Mouse (Mus musculus) E14TG2a.4 (cell line): Measurements from ENCODE around the gene Dntt.

ENCODE experiments used
- H3K27me3 ChIP-seq: 2 replicates; pipeline ENCODE4 v1.6.1; 2014; ENCODE audit warnings: low read length, control low read depth; ENCODE audit not compliant: insufficient read depth
- H3K36me3 ChIP-seq: 2 replicates; pipeline ENCODE4 v1.6.1; 2014; ENCODE audit warnings: low read length, control low read depth; ENCODE audit not compliant: insufficient read depth
- H3K4me1 ChIP-seq: replicated peaks from 2 replicates; pipeline ENCODE4 v1.6.1; 2014; ENCODE audit warnings: low read depth, low read length, control low read depth
- H3K4me3 ChIP-seq: replicated peaks from 2 replicates; pipeline ENCODE4 v1.5.1; 2014; ENCODE audit warnings: mild to moderate bottlenecking, low read length
- H3K9me3 ChIP-seq: 2 replicates; pipeline ENCODE4 v1.6.1; 2014; ENCODE audit warnings: low read length, control low read depth
- CTCF ChIP-seq: conservative IDR thresholded peaks from 2 replicates; pipeline ENCODE4 v1.5.1; 2014; ENCODE audit warnings: low read length
- NANOG ChIP-seq: IDR thresholded peaks from 2 replicates; pipeline ENCODE4 v1.6.1; 2014; ENCODE audit warnings: borderline replicate concordance, low read length, mixed read lengths
- POU5F1 ChIP-seq: IDR thresholded peaks from 2 replicates; pipeline ENCODE4 v1.6.1; 2014; ENCODE audit warnings: low read length, borderline replicate concordance

Gene Dntt

DNA sequence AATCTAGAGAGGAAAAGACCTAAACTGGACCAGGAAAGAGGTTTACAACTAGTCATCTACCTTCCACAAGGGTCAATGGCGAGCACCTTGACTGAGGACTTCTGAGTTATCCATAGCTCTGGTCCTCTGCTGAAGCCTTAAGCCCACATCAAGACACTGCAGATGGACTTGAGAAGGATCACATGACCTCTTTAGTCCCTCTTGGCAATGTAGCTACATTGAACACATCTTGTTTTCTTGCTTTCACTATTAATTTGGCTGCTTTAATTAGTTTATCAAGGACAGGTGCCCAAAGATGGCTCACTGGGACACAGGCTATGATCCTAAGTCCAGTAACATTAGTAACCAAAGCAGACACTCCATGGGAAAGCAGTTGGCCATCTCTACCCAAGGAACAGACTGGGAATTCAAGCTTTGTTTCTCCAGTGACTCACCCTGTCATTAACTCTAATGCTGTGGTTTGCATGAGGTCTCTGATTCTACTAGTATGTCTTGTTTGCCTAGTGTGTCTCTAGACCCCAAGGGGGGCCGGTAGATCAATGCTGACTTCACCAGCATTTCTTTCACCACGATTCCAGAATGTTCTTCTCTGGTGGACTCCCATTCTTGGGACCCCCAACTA lies 25.3 kb upstream of the Dntt start:
- H3K4me3 ChIP-seq = no peak overlapping the region
- no peak for TF ChIP-seq CTCF
- no peak for TF ChIP-seq POU5F1
- no peak for TF ChIP-seq NANOG
- peaks cover 33% of the 10 kb centered on the region for H3K9me3 ChIP-seq

DNA sequence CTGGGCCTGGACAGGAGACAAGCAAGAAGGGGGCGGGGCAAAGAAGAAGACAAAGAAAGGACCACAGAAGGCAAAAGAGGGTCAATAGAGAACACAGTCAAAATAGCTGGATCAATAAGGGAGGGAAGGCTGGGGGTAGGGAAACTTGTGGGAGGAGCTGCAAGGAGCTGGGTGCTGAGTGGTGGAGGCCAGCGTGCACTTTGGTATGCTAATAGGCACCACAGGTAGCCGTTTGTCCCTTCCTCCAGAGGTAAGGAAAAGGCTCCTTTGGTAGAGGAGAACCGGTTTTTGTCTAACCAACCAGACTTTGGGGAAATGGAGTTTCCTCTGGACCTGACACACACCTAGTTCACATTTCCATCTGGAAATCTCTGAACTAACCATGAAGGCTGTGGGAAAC lies 22.5 kb upstream of the Dntt start:
- Histone ChIP-seq H3K4me1 (peaks cover 18% of the 10 kb centered on the region), H3K36me3 (no peaks in the 10 kb centered on the region), H3K4me3 (no peak overlapping the region), H3K27me3 (no peaks in the 10 kb centered on the region; the same call in 1 of the 2 replicates), H3K9me3 (peaks cover 25% of the 10 kb centered on the region)
- TF ChIP-seq NANOG (no peak), CTCF (no peak), POU5F1 (no peak)

More for the DNA sequence above, 25.3 kb upstream of the Dntt start:
- no peaks in the 10 kb centered on the region for H3K36me3 ChIP-seq
- H3K4me1 ChIP-seq = peaks cover 21% of the 10 kb centered on the region
- no peaks in the 10 kb centered on the region for H3K27me3 ChIP-seq

DNA sequence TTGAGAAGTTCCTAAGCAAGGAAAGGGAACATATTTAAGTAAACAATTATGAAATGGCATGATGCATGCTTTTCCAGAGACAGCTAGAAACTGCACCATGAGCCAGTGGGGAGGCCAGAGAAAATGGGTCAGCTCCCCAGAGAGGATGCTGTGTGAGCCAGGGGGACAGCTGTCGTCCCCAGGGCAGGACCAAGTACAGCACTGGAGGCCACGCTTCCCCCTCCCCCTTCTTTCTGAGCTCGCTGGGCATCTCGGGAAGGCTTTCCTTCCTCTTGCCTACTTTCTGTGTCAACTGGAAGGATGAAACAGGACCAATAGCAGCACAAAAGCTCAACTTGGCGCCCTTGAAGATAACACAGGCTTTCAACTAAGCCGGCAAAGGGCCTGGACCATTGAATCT lies 21.7 kb upstream of the Dntt start:
- H3K4me1 ChIP-seq = peaks cover 25% of the 10 kb centered on the region
- H3K9me3 ChIP-seq = peaks cover 18% of the 10 kb centered on the region
- no peaks in the 10 kb centered on the region; the same call in 1 of the 2 replicates for H3K27me3 ChIP-seq
- H3K36me3 ChIP-seq = no peaks in the 10 kb centered on the region
- TF ChIP-seq CTCF (no peak), NANOG (no peak), POU5F1 (no peak)
- H3K4me3 ChIP-seq = no peak overlapping the region

DNA sequence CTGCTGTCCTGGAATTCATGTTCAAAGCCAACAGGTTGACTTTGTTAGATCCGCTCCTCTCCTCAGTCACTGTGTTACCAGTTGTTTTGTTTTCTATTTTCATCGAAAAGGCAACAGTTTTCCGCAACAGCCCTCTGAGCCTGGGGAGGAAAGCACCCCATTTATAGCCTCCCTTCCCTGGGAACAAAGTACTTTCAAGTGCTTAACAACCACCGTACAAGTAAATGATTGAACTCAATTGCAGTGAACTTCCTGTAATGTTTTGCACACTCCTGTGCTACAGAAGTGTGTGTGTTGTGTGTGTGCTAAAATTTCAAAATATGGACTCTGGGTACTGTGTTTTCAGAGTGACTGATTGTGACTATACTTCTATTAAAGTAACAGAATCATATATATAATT lies 21.3 kb upstream of the Dntt start:
- no peak for TF ChIP-seq POU5F1
- TF ChIP-seq NANOG = no peak
- no peak for TF ChIP-seq CTCF
- no peak overlapping the region for H3K4me3 ChIP-seq
- no peaks in the 10 kb centered on the region for H3K36me3 ChIP-seq
- peaks cover 29% of the 10 kb centered on the region for H3K4me1 ChIP-seq
- H3K9me3 ChIP-seq = peaks cover 14% of the 10 kb centered on the region
- no peaks in the 10 kb centered on the region; the same call in 1 of the 2 replicates for H3K27me3 ChIP-seq

DNA sequence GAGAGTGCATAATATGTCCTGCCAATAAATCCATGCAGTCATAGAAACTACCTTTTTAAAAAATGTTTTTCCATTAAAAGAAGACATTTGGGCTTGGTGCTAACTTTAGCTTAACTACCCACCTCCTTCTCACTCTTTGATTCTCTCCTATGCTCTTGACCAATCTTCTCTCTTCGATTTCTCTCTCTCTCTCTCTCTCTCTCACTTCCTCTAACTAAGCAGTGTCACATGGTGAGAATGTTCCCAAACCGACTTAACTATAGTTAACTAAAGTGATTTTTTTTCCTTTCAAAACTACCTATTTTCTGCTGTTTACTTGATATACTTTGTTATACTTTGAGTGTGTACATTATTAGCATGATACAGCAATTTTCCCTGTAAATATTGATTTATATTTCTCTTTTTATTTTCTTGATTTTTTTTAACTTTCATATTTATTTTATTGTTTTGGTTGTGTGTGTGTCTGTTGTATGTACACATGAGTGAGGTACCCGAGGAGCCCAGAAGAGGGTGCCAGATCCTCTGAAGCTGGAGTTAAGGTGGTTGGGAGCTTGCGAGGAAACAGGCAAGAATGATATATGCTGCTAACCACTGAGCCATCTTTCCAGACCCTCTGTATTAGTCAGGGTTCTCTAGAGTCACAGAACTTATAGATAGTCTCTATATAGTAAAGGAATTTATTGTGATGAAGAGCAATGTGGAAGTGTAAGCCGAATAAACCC lies 20.2 kb upstream of the Dntt start:
- no peak for TF ChIP-seq NANOG
- TF ChIP-seq CTCF = peak; percentile 27; the same call in 1 of the 2 replicates
- H3K4me1 ChIP-seq = peaks cover 40% of the 10 kb centered on the region
- H3K9me3 ChIP-seq = peaks cover 3% of the 10 kb centered on the region
- no peaks in the 10 kb centered on the region; the same call in 1 of the 2 replicates for H3K27me3 ChIP-seq
- H3K4me3 ChIP-seq = no peak overlapping the region
- no peaks in the 10 kb centered on the region for H3K36me3 ChIP-seq

DNA sequence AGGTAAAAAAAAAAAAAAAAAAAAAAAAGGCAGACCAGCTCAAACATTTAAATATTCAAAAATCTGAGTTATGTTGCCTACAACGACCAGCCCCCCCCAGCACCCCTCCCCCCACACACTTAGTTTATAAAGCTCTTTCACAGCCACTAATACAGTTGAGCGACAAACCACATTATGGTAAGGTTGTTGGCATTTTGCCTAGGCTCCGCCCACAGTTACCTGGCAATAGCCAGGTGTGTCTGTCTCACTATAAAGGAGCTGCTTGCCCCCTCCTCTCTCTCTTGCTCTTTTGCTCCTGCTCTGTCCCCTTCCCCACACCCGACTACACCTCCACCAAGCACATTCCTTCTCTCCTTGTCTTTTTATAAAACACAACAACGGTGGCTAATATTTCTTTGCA lies 17.4 kb upstream of the Dntt start:
- Histone ChIP-seq H3K4me3 (no peak overlapping the region), H3K4me1 (peaks cover 54% of the 10 kb centered on the region), H3K27me3 (no peaks in the 10 kb centered on the region; the same call in 1 of the 2 replicates), H3K36me3 (no peaks in the 10 kb centered on the region), H3K9me3 (no peaks in the 10 kb centered on the region)
- TF ChIP-seq NANOG (no peak), POU5F1 (no peak), CTCF (no peak)

DNA sequence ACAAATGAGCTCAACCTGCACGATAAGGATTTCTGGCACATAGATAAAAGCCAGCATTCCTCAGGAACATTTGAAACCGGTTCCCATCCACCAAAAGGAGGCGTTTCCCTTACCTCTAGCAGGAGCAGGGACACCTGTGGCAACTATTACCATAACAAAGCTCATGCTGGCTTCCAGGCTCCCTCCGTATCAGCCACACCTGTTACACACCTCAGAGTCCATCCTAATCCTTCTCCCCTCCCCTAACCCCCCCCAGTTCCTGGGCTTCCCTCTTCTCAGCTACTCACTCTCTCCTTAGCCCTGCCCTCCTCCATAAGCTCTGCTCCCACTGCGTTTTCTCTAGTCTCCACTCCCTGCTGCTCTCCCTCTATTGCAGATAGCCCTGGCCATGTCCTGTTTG lies 15.5 kb upstream of the Dntt start:
- Histone ChIP-seq H3K27me3 (peaks cover 3% of the 10 kb centered on the region; the same call in 1 of the 2 replicates), H3K36me3 (no peaks in the 10 kb centered on the region), H3K4me1 (peaks cover 41% of the 10 kb centered on the region), H3K9me3 (no peaks in the 10 kb centered on the region), H3K4me3 (peak overlapping the region; percentile 48; the same call in 1 of the 2 replicates)
- TF ChIP-seq POU5F1 (peak; percentile 20; the same call in 1 of the 2 replicates), CTCF (no peak), NANOG (no peak)

DNA sequence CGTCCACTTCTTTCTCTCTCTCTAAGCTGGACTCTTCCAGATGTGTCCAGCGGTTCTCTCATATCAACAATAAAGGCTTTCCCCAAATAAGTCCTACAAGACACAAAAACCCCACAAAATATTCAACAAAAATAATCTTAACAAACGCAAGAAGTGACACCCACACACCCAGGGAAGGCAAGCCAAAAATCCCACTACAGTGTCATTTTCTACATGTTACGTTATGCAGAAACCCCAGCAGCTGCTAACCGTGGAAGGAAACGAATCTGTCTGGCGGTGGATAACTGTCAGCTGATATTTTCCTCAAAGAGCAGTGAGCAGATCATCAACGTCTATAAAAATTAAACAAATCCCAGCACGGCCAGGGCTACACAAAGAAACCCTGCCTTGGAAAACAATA lies 15.1 kb upstream of the Dntt start:
- Histone ChIP-seq H3K4me3 (peak overlapping the region; percentile 48; the same call in 1 of the 2 replicates), H3K36me3 (no peaks in the 10 kb centered on the region), H3K27me3 (peaks cover 3% of the 10 kb centered on the region; the same call in 1 of the 2 replicates), H3K4me1 (peaks cover 41% of the 10 kb centered on the region), H3K9me3 (no peaks in the 10 kb centered on the region)
- TF ChIP-seq POU5F1 (no peak), NANOG (no peak), CTCF (no peak)
